Mouse (Mus musculus): ENCODE results near the gene Adora3.

Gene Adora3

DNA sequence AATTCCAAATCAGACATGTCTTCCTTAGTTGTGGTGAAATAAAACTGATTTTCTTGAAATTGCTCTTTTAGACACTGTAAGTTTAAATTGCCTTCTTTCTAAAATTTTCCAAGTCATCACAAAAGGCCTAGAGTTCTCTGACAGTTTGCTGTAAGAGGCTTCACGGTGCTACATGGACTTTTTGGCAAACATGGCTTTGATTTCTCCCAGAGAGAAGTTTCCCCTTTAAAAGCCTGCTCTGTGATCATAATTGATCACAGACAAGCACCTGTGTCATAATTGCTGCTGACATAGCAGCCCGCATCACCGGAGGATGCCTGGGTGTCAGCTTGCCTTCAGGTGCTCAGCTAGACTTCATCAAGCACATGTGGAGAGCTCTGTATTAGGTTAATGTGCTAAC is at the start of gene Adora3, which contains the start of gene Tmigd3:
Gene Adora3 (plus strand): TSS at position 301 of the 400 bp plus-strand sequence.
Gene Tmigd3 (plus strand): TSS at position 346 of the 400 bp plus-strand sequence.
- no peak for DNase-seq

- no peak for DNase-seq
These were observed 49.2 kb upstream of the Adora3 start for GRCm38 (mm10) chr3:105821504-105821903.

DNA sequence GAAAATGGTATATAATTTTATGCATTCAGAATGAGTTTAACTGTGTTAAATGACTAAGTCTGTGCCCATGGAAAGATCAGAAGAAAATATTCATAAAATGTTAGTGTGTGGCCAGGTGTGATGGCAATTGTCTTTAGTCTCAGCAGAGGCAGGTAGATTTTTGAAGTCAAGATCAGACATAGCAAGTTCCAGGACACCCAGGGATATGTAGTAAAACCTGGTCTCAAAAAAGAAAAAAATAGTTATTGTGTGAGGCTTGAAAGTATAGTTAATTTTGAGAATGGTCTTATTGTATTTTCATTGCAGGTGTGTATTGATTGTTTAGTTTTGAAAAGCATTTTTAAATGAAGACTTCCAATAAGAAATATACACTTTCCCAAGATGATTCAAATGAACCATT is 47.0 kb upstream of the Adora3 start:
- no peak for DNase-seq

DNA sequence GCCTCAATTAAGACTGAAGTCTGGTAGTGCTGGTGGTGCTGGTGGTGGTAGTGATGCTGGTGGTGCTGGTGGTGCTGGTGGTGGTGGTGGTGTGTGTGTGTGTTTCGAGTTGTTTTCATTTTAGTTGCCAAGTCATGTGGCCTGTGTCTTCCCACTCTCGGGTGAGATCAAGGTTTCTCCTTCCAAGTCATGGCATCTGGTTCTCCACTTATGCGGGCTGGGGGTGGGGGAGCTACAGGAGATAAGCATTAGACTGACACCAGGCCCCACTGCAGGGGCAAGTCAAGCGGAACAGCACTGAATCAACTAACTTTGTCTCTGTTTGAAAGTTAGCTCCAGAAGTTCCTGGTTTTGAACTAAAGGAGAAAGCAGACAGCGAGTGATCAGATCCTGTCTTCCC is 46.6 kb upstream of the Adora3 start:
- DNase-seq = no peak

GRCm38 (mm10) chr3:105824704-105825103 is 46.0 kb upstream of the Adora3 start:
- DNase-seq = no peak

DNA sequence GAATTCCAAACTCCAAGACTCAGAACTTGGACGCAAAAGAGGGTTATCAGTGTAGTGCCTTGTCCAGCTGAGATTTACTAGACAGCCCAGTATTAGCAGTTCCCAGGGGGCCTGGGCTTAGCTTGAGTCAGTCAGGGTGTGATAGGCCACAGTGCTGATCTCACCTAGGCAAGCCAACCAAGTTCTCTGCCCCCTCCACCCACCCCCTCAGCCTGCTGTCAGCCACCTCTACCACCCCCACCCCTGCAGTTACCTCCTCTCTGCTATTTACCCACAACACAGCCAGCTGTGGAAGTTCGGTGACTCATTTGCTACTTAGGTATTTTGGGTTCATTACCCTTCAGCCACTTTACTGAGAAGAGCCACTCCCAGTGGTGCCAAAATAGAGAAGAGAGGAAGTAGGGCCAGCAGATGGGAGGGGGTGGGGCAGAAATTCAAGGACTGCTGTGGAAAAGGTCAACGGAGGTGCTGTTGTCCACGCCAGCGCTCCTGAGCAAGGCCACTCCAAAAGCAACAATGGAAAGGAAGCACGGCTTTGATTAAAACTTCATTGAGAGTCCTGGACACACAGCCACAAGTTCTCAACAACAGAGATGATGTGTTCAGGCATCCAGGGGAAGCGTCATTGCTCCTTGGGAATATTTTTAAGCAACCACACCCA is 45.0 kb upstream of the Adora3 start:
- no peak for DNase-seq

DNA sequence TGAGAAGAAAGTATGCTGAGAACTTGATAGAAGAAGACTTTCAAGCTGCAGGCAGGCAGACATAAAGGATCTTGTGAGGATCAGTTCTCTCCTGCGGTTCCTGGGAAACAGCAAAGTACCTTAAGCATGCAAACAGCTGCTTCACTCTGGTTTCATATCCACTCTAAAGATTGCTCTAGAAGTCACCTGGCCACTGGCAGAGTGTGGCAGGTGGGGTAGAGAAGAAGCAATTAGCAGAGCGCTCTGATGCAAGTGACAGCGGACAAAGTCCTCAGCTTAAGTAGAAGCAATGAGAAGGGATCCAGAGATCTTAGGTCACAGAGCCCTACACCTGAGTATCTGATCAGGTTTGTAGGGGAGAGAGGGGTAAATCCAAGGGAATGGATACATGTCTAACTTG is 39.1 kb upstream of the Adora3 start:
- no peak for DNase-seq

DNA sequence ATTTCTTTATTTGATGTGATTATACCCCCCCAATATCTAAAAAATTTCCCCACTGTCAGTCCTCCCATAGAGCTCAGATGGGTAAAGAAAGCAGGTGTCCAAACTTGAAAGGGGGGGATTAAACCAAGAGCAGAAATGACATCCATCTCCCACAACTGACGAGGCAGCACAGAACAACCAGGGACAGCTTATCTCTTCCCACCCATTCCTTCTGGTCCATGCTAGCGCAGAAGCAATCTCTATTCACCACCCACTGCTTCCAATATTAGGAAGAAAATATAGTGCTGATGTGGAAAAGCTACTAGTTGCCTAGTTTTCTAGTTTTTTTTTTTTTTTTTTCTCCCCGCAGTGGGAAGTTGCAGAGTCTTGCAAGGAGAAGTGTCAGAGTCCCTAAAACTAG is 34.8 kb upstream of the Adora3 start:
- no peak for DNase-seq

- no peak for DNase-seq
These were observed 33.8 kb upstream of the Adora3 start for GRCm38 (mm10) chr3:105836883-105837282.

DNA sequence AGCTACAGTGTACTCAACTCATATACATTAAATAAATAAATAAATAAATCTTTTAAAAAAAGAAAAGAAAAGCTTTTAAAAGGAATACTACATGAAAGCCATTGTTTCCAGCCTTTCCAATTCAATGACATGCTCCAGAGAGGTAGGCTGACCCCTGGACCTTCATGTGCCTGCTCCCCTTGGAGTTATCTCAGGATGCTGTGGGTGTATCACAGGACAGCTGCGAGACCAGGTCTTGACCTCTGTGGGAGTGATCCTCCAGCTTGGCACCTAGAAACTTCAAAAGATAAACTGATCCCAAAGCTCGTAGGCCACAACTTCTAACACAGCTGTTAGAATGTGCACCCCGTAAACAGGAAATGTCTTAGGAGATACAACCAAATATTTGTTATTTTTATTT is 32.0 kb upstream of the Adora3 start:
- DNase-seq = no peak

GRCm38 (mm10) chr3:105839836-105840235 is 30.8 kb upstream of the Adora3 start:
- DNase-seq = no peak

DNA sequence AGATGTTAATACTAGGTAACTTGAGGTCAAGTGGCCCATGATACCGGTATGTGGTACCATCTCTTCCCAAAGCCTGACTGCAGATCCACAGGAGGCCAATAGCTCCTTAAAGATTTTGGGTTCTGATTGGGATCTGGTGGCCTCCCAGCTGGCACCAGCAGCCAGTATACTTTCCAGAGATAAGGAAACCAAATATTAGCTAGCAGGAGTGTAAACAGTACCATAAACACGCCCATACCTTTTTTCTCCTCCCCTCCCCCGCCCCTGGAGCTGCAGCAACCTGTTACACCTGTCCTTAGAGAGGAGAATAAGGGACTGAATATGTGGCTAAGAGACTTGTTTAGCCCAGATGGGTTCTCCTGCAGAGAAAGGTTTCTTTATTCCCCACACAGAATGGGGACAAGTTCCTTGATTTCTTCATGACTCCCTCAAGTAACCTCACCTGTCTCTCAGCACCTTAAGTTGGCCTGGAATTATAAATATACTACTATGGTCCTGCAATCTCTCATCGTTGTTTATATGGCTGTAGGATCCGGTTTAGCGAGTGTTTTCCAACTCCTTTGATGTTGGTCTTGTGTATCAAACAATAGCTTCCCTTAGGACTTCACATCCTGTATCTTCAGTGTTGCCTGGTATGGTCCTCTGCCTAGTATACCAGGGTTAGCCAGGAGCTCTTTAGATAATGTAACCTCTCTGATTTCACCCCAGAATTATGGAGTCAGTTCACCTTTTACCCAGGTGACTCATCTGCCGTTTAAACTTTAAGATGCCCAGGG is 24.2 kb upstream of the Adora3 start:
- DNase-seq = no peak

DNA sequence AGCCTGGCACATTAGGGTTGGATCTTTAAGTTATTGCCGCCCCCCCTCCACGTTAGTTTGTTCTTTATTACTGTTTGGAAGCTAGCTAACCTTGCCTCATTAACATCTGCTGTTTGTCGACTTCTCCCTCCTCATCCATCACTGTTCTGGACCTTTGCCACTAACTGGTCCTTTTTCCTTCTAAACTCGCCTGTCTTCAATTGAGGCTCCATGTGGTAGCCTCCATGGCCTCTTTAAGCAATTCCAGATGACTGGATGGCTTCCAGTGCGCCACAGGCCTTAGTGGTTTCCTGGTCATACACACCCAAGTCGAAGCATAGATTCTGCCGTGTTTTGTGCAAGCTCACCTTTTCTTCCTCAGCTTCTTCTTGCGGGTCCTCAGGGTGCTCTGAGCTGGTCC is 16.9 kb upstream of the Adora3 start:
- no peak for DNase-seq

DNA sequence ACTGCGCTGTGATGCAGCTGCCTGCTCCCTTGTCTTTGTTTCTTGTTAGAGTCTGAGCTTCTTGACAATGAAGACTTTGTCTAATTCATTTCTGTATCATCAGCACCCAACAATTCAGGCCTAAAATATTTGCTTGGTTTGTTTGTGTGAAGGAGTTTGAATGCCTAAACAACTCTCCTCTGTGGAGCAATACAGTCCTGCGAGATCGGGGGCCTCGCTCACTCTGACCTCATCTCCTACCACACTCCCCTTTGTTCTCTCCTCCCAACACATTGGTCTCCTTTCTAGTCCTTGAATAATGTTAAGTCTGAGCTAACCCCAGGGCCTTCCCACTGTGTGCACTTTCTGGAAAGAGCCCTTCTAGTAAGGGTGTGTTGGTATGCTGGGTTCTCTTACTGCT is 15.9 kb upstream of the Adora3 start:
- DNase-seq = no peak

DNA sequence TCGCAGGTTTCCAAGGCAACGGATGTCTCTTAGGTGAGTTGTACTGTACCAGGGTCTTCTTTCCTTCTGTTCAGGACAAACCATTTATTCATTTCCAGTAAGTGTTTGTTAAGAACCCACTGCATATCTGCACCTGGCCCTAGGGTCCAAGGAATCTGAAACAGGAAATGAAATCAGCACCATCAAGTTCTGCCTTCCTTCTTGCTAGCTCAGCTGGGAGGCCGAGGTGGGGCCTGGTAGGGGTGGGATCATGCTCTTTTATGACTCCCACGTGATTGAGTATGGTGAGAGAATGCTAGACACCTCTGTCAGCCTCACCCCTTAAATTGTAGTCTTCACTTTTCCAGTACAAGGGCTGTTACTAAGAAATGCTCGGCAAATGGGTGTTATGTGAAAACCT is 13.1 kb upstream of the Adora3 start:
- DNase-seq = no peak

- no peak for DNase-seq
These were observed 8.8 kb upstream of the Adora3 start for GRCm38 (mm10) chr3:105861747-105862366.

GRCm38 (mm10) chr3:105864123-105864522 is 6.5 kb upstream of the Adora3 start:
- DNase-seq = no peak

DNA sequence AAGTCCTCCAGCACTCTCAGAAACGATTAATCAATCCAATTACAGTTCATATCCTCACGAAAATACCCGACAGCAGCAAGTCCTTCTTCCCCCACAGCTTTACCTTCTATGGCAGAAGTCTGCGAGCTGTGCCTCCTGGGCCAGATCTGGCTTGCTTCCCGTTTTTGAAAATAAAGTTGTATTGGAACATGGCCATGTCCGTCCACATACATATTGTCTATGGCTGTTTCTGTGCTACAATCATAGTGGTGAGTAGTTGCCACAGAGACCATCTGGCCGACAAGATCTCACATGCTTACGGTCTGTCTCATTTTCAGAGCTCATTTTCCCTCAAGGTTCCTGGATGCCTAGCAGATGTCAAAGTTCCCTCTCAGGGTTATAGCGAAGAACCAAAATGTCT is 5.5 kb upstream of the Adora3 start:
- DNase-seq = no peak

- no peak for DNase-seq
These were observed 2.5 kb upstream of the Adora3 start for GRCm38 (mm10) chr3:105868135-105868534.

GRCm38 (mm10) chr3:105872034-105872433 is 1.4 kb downstream of the Adora3 start:
- DNase-seq = no peak

DNA sequence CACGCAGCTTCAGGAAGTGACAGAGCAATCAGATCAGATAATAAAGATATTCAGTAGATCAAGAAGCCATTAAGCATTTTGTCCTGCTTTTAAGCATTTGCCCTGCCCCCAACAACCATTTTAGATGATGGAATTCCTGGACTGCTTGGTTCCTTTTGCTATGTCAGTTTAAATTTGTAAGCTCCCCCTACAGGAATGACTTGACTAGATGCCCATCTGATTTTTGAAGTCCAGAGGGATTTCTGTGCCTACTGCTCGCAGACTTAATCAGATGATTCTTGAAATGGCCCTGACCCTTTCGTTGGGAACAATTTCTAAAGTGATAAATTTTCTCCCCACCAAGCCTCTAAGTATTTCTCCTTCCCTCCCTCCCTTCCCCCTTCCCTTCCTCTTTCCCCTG is 1.9 kb downstream of the Adora3 start:
- no peak for DNase-seq

DNA sequence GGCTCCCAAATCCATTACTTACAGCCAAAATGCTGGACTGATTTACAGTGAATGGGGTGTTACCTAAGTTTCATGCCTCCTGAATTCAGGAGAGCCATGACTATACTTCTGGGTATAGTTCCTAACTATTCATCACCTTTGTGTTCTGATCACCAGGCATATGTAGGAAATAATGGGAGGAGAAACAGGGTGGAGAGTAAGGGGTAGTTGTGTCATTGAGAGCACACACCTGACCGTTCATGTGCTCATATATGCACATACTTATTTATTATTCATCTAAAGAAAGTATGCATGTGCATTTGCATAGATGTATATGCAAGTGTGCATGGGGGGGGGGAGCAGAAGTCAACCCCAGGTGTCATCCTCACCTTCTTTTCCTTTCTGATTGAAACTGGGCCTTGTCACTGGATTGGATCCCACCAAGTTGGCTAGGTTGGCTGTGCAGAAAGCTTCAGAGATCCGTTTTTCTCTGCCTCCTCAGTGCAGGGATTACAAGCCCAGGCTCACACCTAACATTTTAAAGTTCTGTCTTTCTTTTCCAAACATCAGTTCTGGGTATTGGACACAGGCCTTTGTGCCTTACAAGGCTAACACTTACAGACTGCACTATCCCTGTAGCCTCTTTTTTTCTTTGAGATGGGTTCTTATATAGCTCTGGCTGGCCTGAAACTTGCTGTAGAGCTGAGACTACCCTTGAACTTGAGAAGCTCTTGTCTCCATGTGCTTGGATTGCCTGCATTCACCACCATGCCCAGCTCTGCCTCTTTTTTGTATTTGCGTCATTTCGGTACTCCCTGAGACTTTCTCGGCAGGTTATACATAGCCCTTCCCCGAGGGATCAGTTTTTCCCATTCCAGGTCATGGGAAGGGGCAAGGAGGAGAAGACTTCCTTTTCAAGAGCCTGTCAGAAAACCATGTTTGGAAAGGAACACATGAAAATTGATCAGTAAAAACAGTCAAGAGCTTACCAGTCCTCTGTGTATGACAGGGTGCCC is 3.1 kb downstream of the Adora3 start:
- DNase-seq = no peak

DNA sequence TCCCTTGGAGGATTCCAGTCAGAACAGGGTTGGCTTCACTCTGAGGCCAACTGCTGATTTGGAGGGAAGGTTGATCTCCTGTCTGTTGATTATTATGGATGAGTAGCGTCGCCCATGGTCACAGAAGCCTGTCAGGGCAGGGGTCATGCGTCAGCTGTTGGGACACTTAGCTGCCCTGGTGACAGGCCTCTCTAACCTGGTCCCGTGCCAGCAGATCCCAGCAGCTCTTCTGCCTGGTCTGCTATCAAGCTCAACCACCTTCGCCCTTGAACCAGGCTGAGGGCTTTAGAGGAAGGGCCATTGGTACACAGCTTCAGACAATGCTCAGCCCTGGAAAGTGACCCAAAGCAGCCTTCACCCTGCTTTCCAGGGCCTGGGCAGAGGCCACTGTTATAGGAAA is 5.4 kb downstream of the Adora3 start:
- no peak for DNase-seq
